Mouse (Mus musculus): ENCODE results near the gene Pyurf. TPM values are rescaled to one million over a fixed set of nuclear protein-coding genes. Genes with fewer than 3 reads are reported as not detected.
A peak's percentile ranks its signal among the peaks of the same experiment; 100 is the strongest.

Gene Pyurf
- 3.4 and 4.3 TPM in 2 replicates for polyA plus RNA-seq (2011; ENCODE audit: insufficient read depth, insufficient read length, low read depth, missing spikeins)

- Histone ChIP-seq H3K36me3 (ENCODE audit: control insufficient read depth, insufficient read depth, low read length, poor library complexity, severe bottlenecking) (0 out of 2 replicates have a peak, but pooled peaks cover 2% of the 10 kb centered on the region), H3K9ac (ENCODE audit: low read depth, poor library complexity, severe bottlenecking) (peak within 1 kb of the TSS; percentile 89), H3K9me3 (replicated peaks; ENCODE audit: control insufficient read depth, insufficient read depth, low read length, poor library complexity, severe bottlenecking) (peaks cover 3% of the 10 kb centered on the region; the same call in 1 of the 2 replicates), H3K27me3 (ENCODE audit: control insufficient read depth, insufficient read depth, low read length, poor library complexity, severe bottlenecking) (no peaks in the 10 kb centered on the region), H3K27ac (ENCODE audit: insufficient read depth, low read length) (peak within 1 kb of the TSS; percentile 52), H3K4me3 (ENCODE audit: low read depth, low read length) (peak within 1 kb of the TSS; percentile 92), H3K4me1 (ENCODE audit: control insufficient read depth, insufficient read depth, low read length) (no peaks in the 10 kb centered on the region)
- TF ChIP-seq EP300 (IDR thresholded peaks at IDR 0.05; ENCODE audit: insufficient read depth, low read depth, low read length) = no peak
- no peak for TF ChIP-seq CTCF (IDR thresholded peaks at IDR 0.05; ENCODE audit: low read depth, low read length)
- no peak for TF ChIP-seq POLR2A (IDR thresholded peaks at IDR 0.05; ENCODE audit: insufficient read depth, low read length)
Observed at GRCm38 (mm10) chr6:57691467-57692261, at the start of gene Pyurf. TSS of gene Pyurf (minus strand) at chr6:57692078.

GRCm38 (mm10) chr6:57721347-57721746 lies 29.5 kb upstream of the Pyurf start:
- no peak for TF ChIP-seq CTCF (IDR thresholded peaks at IDR 0.05; ENCODE audit: low read depth, low read length)
- TF ChIP-seq POLR2A (IDR thresholded peaks at IDR 0.05; ENCODE audit: insufficient read depth, low read length) = no peak
- TF ChIP-seq EP300 (IDR thresholded peaks at IDR 0.05; ENCODE audit: insufficient read depth, low read depth, low read length) = no peak

GRCm38 (mm10) chr6:57711726-57712125 lies 19.8 kb upstream of the Pyurf start:
- Histone ChIP-seq H3K27ac (ENCODE audit: insufficient read depth, low read length) (no peak overlapping the region), H3K27me3 (ENCODE audit: control insufficient read depth, insufficient read depth, low read length, poor library complexity, severe bottlenecking) (no peaks in the 10 kb centered on the region), H3K4me1 (ENCODE audit: control insufficient read depth, insufficient read depth, low read length) (no peaks in the 10 kb centered on the region), H3K36me3 (ENCODE audit: control insufficient read depth, insufficient read depth, low read length, poor library complexity, severe bottlenecking) (no peaks in the 10 kb centered on the region), H3K9me3 (replicated peaks; ENCODE audit: control insufficient read depth, insufficient read depth, low read length, poor library complexity, severe bottlenecking) (no peaks in the 10 kb centered on the region), H3K4me3 (ENCODE audit: low read depth, low read length) (no peak overlapping the region), H3K9ac (ENCODE audit: low read depth, poor library complexity, severe bottlenecking) (no peak overlapping the region)
- TF ChIP-seq CTCF (IDR thresholded peaks at IDR 0.05; ENCODE audit: low read depth, low read length) (no peak), EP300 (IDR thresholded peaks at IDR 0.05; ENCODE audit: insufficient read depth, low read depth, low read length) (no peak), POLR2A (IDR thresholded peaks at IDR 0.05; ENCODE audit: insufficient read depth, low read length) (no peak)

More at GRCm38 (mm10) chr6:57721347-57721746, 29.5 kb upstream of the Pyurf start:
- no peak overlapping the region for H3K4me3 ChIP-seq (ENCODE audit: low read depth, low read length)
- H3K9ac ChIP-seq (ENCODE audit: low read depth, poor library complexity, severe bottlenecking) = no peak overlapping the region
- no peaks in the 10 kb centered on the region for H3K4me1 ChIP-seq (ENCODE audit: control insufficient read depth, insufficient read depth, low read length)
- H3K27me3 ChIP-seq (ENCODE audit: control insufficient read depth, insufficient read depth, low read length, poor library complexity, severe bottlenecking) = no peaks in the 10 kb centered on the region
- no peaks in the 10 kb centered on the region for H3K36me3 ChIP-seq (ENCODE audit: control insufficient read depth, insufficient read depth, low read length, poor library complexity, severe bottlenecking)
- H3K27ac ChIP-seq (ENCODE audit: insufficient read depth, low read length) = no peak overlapping the region
- H3K9me3 ChIP-seq (replicated peaks; ENCODE audit: control insufficient read depth, insufficient read depth, low read length, poor library complexity, severe bottlenecking) = no peaks in the 10 kb centered on the region

GRCm38 (mm10) chr6:57706721-57707120 lies 14.8 kb upstream of the Pyurf start:
- H3K27ac ChIP-seq (ENCODE audit: insufficient read depth, low read length) = no peak overlapping the region
- TF ChIP-seq CTCF (IDR thresholded peaks at IDR 0.05; ENCODE audit: low read depth, low read length) = no peak
- TF ChIP-seq POLR2A (IDR thresholded peaks at IDR 0.05; ENCODE audit: insufficient read depth, low read length) = no peak
- no peak for TF ChIP-seq EP300 (IDR thresholded peaks at IDR 0.05; ENCODE audit: insufficient read depth, low read depth, low read length)

GRCm38 (mm10) chr6:57703703-57704102 lies 11.8 kb upstream of the Pyurf start:
- Histone ChIP-seq H3K4me3 (ENCODE audit: low read depth, low read length) (peak overlapping the region; percentile 91), H3K4me1 (ENCODE audit: control insufficient read depth, insufficient read depth, low read length) (no peaks in the 10 kb centered on the region), H3K9ac (ENCODE audit: low read depth, poor library complexity, severe bottlenecking) (peak overlapping the region; percentile 25), H3K27ac (ENCODE audit: insufficient read depth, low read length) (no peak overlapping the region), H3K27me3 (ENCODE audit: control insufficient read depth, insufficient read depth, low read length, poor library complexity, severe bottlenecking) (no peaks in the 10 kb centered on the region), H3K9me3 (replicated peaks; ENCODE audit: control insufficient read depth, insufficient read depth, low read length, poor library complexity, severe bottlenecking) (no peaks in the 10 kb centered on the region), H3K36me3 (ENCODE audit: control insufficient read depth, insufficient read depth, low read length, poor library complexity, severe bottlenecking) (no peaks in the 10 kb centered on the region)
- no peak for TF ChIP-seq POLR2A (IDR thresholded peaks at IDR 0.05; ENCODE audit: insufficient read depth, low read length)
- TF ChIP-seq CTCF (IDR thresholded peaks at IDR 0.05; ENCODE audit: low read depth, low read length) = no peak
- TF ChIP-seq EP300 (IDR thresholded peaks at IDR 0.05; ENCODE audit: insufficient read depth, low read depth, low read length) = no peak

More at GRCm38 (mm10) chr6:57706721-57707120, 14.8 kb upstream of the Pyurf start:
- H3K9ac ChIP-seq (ENCODE audit: low read depth, poor library complexity, severe bottlenecking) = no peak overlapping the region
- no peak overlapping the region for H3K4me3 ChIP-seq (ENCODE audit: low read depth, low read length)
- no peaks in the 10 kb centered on the region for H3K4me1 ChIP-seq (ENCODE audit: control insufficient read depth, insufficient read depth, low read length)
- H3K9me3 ChIP-seq (replicated peaks; ENCODE audit: control insufficient read depth, insufficient read depth, low read length, poor library complexity, severe bottlenecking) = no peaks in the 10 kb centered on the region
- H3K36me3 ChIP-seq (ENCODE audit: control insufficient read depth, insufficient read depth, low read length, poor library complexity, severe bottlenecking) = no peaks in the 10 kb centered on the region
- H3K27me3 ChIP-seq (ENCODE audit: control insufficient read depth, insufficient read depth, low read length, poor library complexity, severe bottlenecking) = no peaks in the 10 kb centered on the region
